8 mouse cellular contexts compared by ENCODE assay signal in the genomic region with DNA sequence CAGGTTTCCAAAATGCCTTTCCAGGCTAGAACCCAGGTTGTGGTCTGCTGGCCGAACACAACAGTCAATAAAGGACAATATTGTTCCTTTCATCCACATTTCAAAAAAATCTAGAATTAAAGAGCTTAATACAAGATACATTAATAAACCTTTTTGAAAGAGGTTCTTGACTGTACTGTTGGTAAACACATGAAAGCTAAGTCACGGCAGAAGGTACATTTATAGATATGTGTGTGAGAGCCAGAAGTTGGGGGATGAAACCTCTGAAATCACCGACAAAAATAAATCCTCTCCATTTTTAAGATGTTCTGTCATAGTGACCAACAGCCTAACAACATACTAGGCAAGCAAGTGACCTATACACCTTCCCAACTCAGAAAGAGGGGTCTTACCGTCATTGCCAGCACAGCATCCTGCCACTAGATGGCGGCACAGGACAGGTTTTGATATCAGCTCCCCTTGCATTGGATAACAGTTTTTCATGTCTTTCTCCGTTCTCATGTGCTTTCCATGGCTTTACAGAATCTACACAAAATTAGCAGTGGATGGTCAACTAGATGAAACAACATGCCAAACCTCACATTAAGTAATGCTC.
DNase-seq lines count a peak whose midpoint lies in the region; ATAC-seq and TF ChIP-seq lines count a peak whose summit lies in the region.

No protein-coding gene starts in this region.

- DNase-seq in ES-E14 (ENCODE audit: low read depth, low spot score) = peak; percentile 69
- DNase-seq in c-Kit-positive CD71-positive TER-119-positive erythroid progenitor cells, embryonic 14.5 days (ENCODE audit: low spot score) = peak; percentile 62
- DNase-seq in hindbrain, embryonic 11.5 days (ENCODE audit: low spot score) = peak; percentile 93
- peak; percentile 67 for DNase-seq in layer of hippocampus, adult 9-11 months
- peak; percentile 88 for DNase-seq in lung, postnatal 0 days (ENCODE audit: low spot score)
- DNase-seq in retina, adult 2 months (ENCODE audit: low read depth, low spot score) = peak; percentile 59
- DNase-seq in thymus, postnatal 14 days = peak; percentile 85

- no peak overlapping the region for H3K4me2 ChIP-seq in forebrain, embryonic 15.5 days (replicated peaks)
- no peak overlapping the region for H3K4me2 ChIP-seq in hindbrain, embryonic 11.5 days (replicated peaks; ENCODE audit: low read depth, low read length)
- no peak overlapping the region for H3K4me2 ChIP-seq in lung, postnatal 0 days (replicated peaks; ENCODE audit: low read depth, low read length)

- H3K4me1 ChIP-seq in ES-E14 (ENCODE audit: control insufficient read depth in 2 of 2, insufficient read depth in 2 of 2, low read length in 2 of 2, poor library complexity in 1 of 2) = no peaks in the 10 kb centered on the region
- H3K4me1 ChIP-seq in forebrain, embryonic 15.5 days = no peaks in the 10 kb centered on the region
- no peaks in the 10 kb centered on the region for H3K4me1 ChIP-seq in hindbrain, embryonic 11.5 days (replicated peaks; ENCODE audit: control insufficient read depth, insufficient read depth, low read length)
- no peaks in the 10 kb centered on the region for H3K4me1 ChIP-seq in lung, postnatal 0 days (ENCODE audit: insufficient read depth, low read depth, low read length)

- H3K4me3 ChIP-seq in ES-E14 (ENCODE audit: insufficient read depth in 1 of 2, low read depth in 1 of 2, low read length in 2 of 2, poor library complexity in 1 of 2, severe bottlenecking in 1 of 2) = no peak overlapping the region
- H3K4me3 ChIP-seq in forebrain, embryonic 15.5 days = no peak overlapping the region
- H3K4me3 ChIP-seq in hindbrain, embryonic 11.5 days (ENCODE audit: low read depth, low read length) = no peak overlapping the region
- H3K4me3 ChIP-seq in lung, postnatal 0 days (ENCODE audit: low read depth, low read length) = no peak overlapping the region

- no peak overlapping the region for H3K9ac ChIP-seq in ES-E14 (ENCODE audit: insufficient read depth, low read depth, low read length, poor library complexity, severe bottlenecking)
- H3K9ac ChIP-seq in forebrain, embryonic 15.5 days (replicated peaks) = no peak overlapping the region
- no peak overlapping the region for H3K9ac ChIP-seq in hindbrain, embryonic 11.5 days (ENCODE audit: low read depth, low read length)
- H3K9ac ChIP-seq in lung, postnatal 0 days (replicated peaks; ENCODE audit: low read depth) = no peak overlapping the region

- no peak overlapping the region for H3K27ac ChIP-seq in ES-E14 (ENCODE audit: insufficient read depth, low read depth, low read length, poor library complexity, severe bottlenecking)
- no peak overlapping the region for H3K27ac ChIP-seq in forebrain, embryonic 15.5 days (replicated peaks)
- no peak overlapping the region for H3K27ac ChIP-seq in hindbrain, embryonic 11.5 days (ENCODE audit: low read depth, low read length)
- no peak overlapping the region for H3K27ac ChIP-seq in lung, postnatal 0 days (ENCODE audit: low read length)

- TF ChIP-seq EP300 in lung, postnatal 0 days (IDR thresholded peaks at IDR 0.05) = no peak

- TF ChIP-seq CTCF in lung, postnatal 0 days (IDR thresholded peaks at IDR 0.05) = peak; percentile 96

- ATAC-seq in forebrain, embryonic 15.5 days (replicated peaks) = peak; percentile 81
- peak; percentile 80 for ATAC-seq in hindbrain, embryonic 11.5 days (ENCODE audit: low FRiP score)
- ATAC-seq in lung, postnatal 0 days = peak; percentile 71

- 11% methylated on average over 6 of the region's 6 CpGs for WGBS in forebrain, embryonic 15.5 days
- 13% methylated on average over 6 of the region's 6 CpGs for WGBS in hindbrain, embryonic 11.5 days
- WGBS in lung, postnatal 0 days = 12% methylated on average over 6 of the region's 6 CpGs

- H3K9me3 ChIP-seq in ES-E14 (ENCODE audit: control insufficient read depth, insufficient read depth, low read depth, low read length) = no peaks in the 10 kb centered on the region
- H3K9me3 ChIP-seq in forebrain, embryonic 15.5 days = no peaks in the 10 kb centered on the region
- H3K9me3 ChIP-seq in hindbrain, embryonic 11.5 days (ENCODE audit: control insufficient read depth, low read length) = no peaks in the 10 kb centered on the region
- H3K9me3 ChIP-seq in lung, postnatal 0 days (ENCODE audit: low read length) = no peaks in the 10 kb centered on the region

- H3K36me3 ChIP-seq in ES-E14 (ENCODE audit: control insufficient read depth, insufficient read depth, low read length, poor library complexity, severe bottlenecking) = no peaks in the 10 kb centered on the region
- no peaks in the 10 kb centered on the region for H3K36me3 ChIP-seq in forebrain, embryonic 15.5 days
- no peaks in the 10 kb centered on the region for H3K36me3 ChIP-seq in hindbrain, embryonic 11.5 days (ENCODE audit: control insufficient read depth, insufficient read depth, low read length)
- H3K36me3 ChIP-seq in lung, postnatal 0 days (ENCODE audit: insufficient read depth, low read length) = no peaks in the 10 kb centered on the region

- in situ Hi-C loops in ES-E14 (cut with MboI; ENCODE audit: low sequenced_read_pairs in 2 of 2, unreplicated experiment in 2 of 2) = no loop called here

- peaks cover 17% of the 10 kb centered on the region for H3K27me3 ChIP-seq in forebrain, embryonic 15.5 days
- no peaks in the 10 kb centered on the region; the same call in 1 of the 2 replicates for H3K27me3 ChIP-seq in hindbrain, embryonic 11.5 days (ENCODE audit: control insufficient read depth, insufficient read depth, low read length)
- no peaks in the 10 kb centered on the region for H3K27me3 ChIP-seq in lung, postnatal 0 days (replicated peaks; ENCODE audit: insufficient read depth, low read length)

TF ChIP-seq in ES-E14, 5 proteins besides CTCF, POLR2A, EP300 and RAD21:
- TF ChIP-seq CHD2 (IDR thresholded peaks at IDR 0.05; ENCODE audit: low read depth, low read length) = no peak
- TF ChIP-seq MAFK (IDR thresholded peaks at IDR 0.05; ENCODE audit: insufficient read depth, low read depth, low read length) = no peak
- peak; percentile 95 for TF ChIP-seq ZNF384 (IDR thresholded peaks at IDR 0.05; ENCODE audit: low read depth, low read length)
